Mouse (Mus musculus) testis, adult 2 months (tissue): ENCODE results near the gene St13.

Source experiments
- CTCF ChIP-seq: fragments of 200-500 bp; IDR thresholded peaks from 2 replicates; pipeline ENCODE4 v1.5.1; 2012; ENCODE audit warnings: low read depth, mild to moderate bottlenecking, inconsistent platforms, low read length, moderate library complexity; ENCODE audit not compliant: control insufficient read depth, insufficient read depth, insufficient replicate concordance
- POLR2A ChIP-seq: fragments of 200-500 bp; IDR thresholded peaks from 2 replicates; pipeline ENCODE4 v1.6.1; 2012; ENCODE audit warnings: low read depth, mild to moderate bottlenecking, inconsistent platforms, low read length, moderate library complexity; ENCODE audit not compliant: control insufficient read depth

DNA sequence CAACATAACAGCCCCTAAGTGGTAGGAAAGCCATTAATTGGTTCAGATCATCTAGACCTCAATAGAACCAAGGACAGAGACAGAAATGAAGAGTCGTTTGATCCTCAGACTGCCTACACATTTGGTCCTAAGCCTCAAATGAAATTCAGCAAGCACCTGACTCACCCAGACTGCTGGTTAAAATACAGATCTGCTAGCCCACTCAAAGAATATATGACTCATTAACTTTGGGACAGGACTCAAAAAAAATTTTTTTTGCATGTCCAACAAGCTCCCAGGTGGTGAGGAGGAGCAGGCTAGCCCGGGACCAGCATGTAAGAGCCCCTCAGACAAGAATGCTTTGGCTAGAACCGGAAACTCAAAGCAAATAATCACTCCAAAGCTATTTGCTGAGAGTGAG lies 79.7 kb downstream of the St13 start:
- no peak for TF ChIP-seq POLR2A
- TF ChIP-seq CTCF: no peak
